Mouse (Mus musculus): ENCODE measurements around the gene 1700025C18Rik. TPM values are rescaled to one million over a fixed set of nuclear protein-coding genes. Genes with fewer than 3 reads are reported as not detected.

Gene 1700025C18Rik
- total RNA-seq, 4 experiments from 2014 or later = not detected

GRCm38 (mm10) chr2:165077055-165077454, 13.5 kb downstream of the 1700025C18Rik start:
- DNase-seq = no peak

GRCm38 (mm10) chr2:165074937-165075336, 15.6 kb downstream of the 1700025C18Rik start:
- peak; percentile 56 for DNase-seq

- DNase-seq = no peak
Measured at GRCm38 (mm10) chr2:165074081-165074884, 16.3 kb downstream of the 1700025C18Rik start.

- DNase-seq = no peak
Measured at GRCm38 (mm10) chr2:165073381-165073781, 17.2 kb downstream of the 1700025C18Rik start.

- no peak for DNase-seq
Measured at GRCm38 (mm10) chr2:165070096-165070816, 20.3 kb downstream of the 1700025C18Rik start.

- no peak for DNase-seq
Measured at GRCm38 (mm10) chr2:165068806-165069205, 21.7 kb downstream of the 1700025C18Rik start.

GRCm38 (mm10) chr2:165064489-165064888, 26.1 kb downstream of the 1700025C18Rik start:
- DNase-seq = no peak

GRCm38 (mm10) chr2:165061638-165062433, 28.7 kb downstream of the 1700025C18Rik start:
- DNase-seq = no peak

- DNase-seq = no peak
Measured at GRCm38 (mm10) chr2:165059961-165060360, 30.6 kb downstream of the 1700025C18Rik start.

- no peak for DNase-seq
Measured at GRCm38 (mm10) chr2:165056377-165057085, 34.0 kb downstream of the 1700025C18Rik start.

GRCm38 (mm10) chr2:165055905-165056304, 34.6 kb downstream of the 1700025C18Rik start:
- DNase-seq = no peak

- DNase-seq = peak; percentile 64
Measured at GRCm38 (mm10) chr2:165054888-165055852, 35.4 kb downstream of the 1700025C18Rik start, which contains the start of gene Cd40. TSS of gene Cd40 (plus strand) at chr2:165055627.

- no peak for DNase-seq
Measured at GRCm38 (mm10) chr2:165051566-165051965, 39.0 kb downstream of the 1700025C18Rik start.

- DNase-seq = no peak
Measured at GRCm38 (mm10) chr2:165050826-165051548, 39.6 kb downstream of the 1700025C18Rik start.

GRCm38 (mm10) chr2:165049044-165049443, 41.5 kb downstream of the 1700025C18Rik start:
- no peak for DNase-seq

- no peak for DNase-seq
Measured at GRCm38 (mm10) chr2:165043729-165044128, 46.8 kb downstream of the 1700025C18Rik start.

GRCm38 (mm10) chr2:165043090-165043636, 47.4 kb downstream of the 1700025C18Rik start:
- DNase-seq = no peak

- no peak for DNase-seq
Measured at GRCm38 (mm10) chr2:165042126-165042525, 48.4 kb downstream of the 1700025C18Rik start.

- DNase-seq = no peak
Measured at GRCm38 (mm10) chr2:165037415-165037814, 53.1 kb downstream of the 1700025C18Rik start.

GRCm38 (mm10) chr2:165035058-165035431, 55.5 kb downstream of the 1700025C18Rik start:
- no peak for DNase-seq

Measured in adrenal gland, adult 8-10 months (tissue).